Mouse (Mus musculus) embryo, embryonic 9.5 days (tissue): ENCODE data around the gene Btbd1.

Source experiments
- DNase-seq: peaks from one replicate; pipeline ENCODE4 v3.0.0-alpha.2; 2017; ENCODE audit errors: extremely low spot score

The Btbd1 gene

GRCm38 (mm10) chr7:81829379-81829894 is at the start of gene Btbd1:
Gene Btbd1 (minus strand): TSS chr7:81829431.
- DNase-seq, result peak; percentile 83

- no peak for DNase-seq
These were observed 46.1 kb upstream of the Btbd1 start for GRCm38 (mm10) chr7:81875372-81875771.

DNA sequence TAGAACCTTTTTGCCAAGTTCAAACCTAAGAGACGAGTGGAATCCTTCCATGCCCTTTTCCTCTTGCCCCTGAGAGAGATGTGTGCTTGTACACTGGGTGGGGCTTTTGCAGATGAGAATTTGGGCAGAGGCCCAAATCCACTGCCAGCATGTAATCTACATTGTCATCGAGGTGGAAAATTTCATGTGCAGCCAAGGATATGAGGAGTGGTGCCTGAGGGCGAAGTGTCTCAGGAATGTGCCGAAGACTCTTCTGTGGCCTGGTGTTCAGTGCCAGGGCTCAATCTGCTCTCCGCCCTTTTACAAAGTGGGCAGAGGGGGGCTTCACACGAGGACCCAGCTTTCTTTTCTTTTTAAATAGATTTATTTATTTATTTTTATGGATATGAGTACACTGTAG is 45.4 kb upstream of the Btbd1 start:
- DNase-seq, result no peak

DNA sequence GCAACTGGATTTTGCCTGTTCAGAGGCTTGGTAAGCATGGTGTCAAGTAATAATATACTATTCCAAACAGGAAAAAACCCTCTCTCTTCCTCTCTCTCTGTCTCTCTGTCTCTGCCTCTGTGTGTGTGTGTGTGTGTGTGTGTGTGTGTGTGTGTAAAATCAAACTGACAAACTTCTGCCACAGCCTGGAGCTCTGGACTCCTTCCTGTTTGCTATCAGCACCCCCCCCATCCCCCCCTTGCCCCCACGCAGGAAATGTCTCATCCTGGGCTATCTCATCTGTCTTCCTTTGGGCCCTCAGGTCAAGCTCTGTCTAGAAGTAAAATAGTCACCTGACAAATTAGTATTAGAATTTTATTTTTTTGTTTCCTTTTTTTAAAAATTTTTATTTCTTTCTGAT is 44.6 kb upstream of the Btbd1 start:
- DNase-seq, result no peak

DNA sequence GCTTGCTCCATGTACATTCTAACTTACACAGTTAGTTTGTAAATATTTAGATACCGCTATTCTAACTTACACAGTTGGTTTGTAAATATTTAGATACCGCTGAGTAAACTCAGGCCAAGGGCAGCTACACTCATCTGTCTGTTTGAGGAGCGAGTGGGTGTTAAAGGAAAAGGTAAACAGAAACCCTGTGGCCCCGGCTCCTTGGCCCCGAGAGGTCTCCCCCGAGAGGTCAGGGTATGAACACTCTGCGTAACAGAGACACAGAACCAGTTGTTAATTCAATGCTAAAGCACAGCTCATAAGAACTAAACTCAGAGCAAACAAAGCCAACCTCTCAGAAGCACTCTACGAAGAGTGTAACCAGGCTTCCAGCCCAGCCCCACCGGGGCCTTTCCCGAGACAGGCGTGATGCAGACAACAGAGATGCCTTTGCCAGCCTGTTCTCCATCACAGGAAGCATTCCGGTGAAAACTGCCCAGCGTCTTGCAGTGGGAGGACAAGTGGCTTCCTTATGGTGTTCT is 43.3 kb upstream of the Btbd1 start:
- DNase-seq, result no peak

- DNase-seq, result peak; percentile 65
These were observed 38.9 kb upstream of the Btbd1 start for GRCm38 (mm10) chr7:81868158-81868557.

GRCm38 (mm10) chr7:81867231-81867930 is 38.1 kb upstream of the Btbd1 start:
- no peak for DNase-seq

DNA sequence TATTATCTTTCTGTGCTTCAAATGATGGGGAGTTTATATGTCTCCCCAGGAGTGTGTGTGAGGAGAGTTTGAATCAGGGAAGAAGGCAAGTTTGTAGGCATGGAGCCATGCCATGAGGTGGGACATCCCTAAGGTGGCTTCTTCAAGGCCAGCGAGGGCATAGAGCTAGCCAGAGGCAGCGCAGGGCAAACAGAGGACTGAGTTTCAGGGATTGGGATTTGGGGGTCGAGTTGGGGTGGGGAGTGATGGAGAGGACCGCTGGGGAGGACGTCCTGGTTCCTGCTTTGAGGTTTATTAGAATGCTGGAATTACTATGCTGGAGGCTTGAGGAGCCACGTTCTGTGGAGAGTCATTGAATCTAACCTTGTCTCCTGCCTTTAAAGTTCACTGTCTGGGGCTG is 36.7 kb upstream of the Btbd1 start:
- DNase-seq, result no peak

- no peak for DNase-seq
These were observed 35.3 kb upstream of the Btbd1 start for GRCm38 (mm10) chr7:81864552-81864951.

- DNase-seq, result no peak
These were observed 33.7 kb upstream of the Btbd1 start for GRCm38 (mm10) chr7:81862587-81863583.

GRCm38 (mm10) chr7:81861921-81862320 is 32.7 kb upstream of the Btbd1 start:
- no peak for DNase-seq

GRCm38 (mm10) chr7:81861461-81861860 is 32.2 kb upstream of the Btbd1 start:
- DNase-seq, result no peak

- no peak for DNase-seq
These were observed 31.8 kb upstream of the Btbd1 start for GRCm38 (mm10) chr7:81860996-81861395.

DNA sequence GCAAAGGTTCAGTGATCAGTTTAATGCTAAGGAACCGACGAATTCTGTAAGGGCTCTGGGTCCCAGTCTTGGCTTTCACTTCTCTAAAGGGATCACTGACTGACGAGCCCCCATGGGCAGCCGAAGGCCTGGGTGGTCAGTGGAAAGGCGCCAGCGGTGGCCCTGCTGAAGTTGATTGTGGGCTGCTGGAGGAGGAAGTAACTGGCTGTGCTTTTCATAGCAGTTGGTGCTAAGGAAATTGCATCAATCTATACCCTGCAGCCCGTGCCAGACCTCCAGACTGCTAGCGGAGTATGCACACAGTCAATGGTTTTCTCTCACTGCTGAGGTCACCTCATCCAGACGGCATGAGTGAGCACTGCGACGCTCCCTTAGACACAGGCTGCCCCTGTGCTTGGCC is 30.8 kb upstream of the Btbd1 start:
- DNase-seq, result no peak

DNA sequence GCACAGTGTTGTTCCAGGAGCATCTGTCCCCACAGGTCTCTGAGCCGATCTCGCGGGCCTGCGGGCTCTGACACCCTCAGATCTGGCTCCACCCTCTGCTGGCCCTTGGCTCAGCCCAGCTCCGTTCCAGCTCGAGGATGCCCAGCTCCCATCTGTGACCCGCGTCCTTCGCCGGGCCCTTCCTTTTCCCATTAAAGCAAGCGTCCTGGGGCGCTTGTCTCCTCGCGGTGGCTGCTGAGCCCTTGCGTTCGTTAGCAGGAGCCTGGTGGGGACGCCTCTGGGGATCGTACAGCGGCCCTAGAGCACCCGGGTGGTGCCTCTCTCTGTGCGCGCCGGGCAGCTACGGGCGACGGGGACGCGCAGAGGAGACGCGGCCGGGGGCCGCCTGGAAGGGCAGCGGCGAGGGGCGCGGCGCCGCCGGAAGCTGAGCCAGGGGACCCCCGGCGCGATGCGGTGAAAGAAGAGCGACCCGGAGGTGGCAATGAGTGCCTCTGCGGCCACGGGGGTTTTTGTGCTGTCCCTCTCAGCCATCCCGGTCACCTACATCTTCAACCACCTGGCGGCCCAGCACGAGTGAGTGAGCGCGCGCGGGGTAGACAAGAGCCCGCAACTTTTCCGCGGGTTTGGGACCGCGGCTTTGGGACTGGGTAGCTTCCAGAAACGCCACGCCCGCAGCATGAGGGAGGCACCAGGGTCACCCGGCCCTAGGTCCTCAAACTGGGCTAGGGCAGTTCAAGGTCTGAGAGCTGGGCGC is 29.9 kb upstream of the Btbd1 start, which contains the start of gene Tm6sf1:
Gene Tm6sf1, plus strand, starts transcription at position 34 of the 754 bp plus-strand sequence.
- DNase-seq, result peak; percentile 66

DNA sequence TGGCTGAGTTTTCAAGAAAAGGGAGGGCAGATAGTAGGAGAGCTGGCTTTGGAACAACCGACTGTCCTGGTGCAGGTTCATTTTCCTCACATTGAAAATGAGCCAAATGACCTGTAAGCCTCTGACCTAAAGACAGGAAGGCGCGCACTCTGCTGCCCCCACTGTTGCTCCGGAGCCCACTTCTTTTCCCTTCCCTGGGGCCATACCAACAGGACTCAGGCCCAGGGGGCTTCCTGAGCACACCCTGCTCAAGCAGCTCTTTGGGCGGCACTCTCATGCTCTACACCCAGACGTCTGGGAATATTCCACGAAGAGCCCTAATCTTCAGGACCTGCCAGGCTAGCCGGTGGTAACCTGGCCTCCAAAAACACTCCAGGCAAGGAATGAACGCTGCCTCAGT is 29.0 kb upstream of the Btbd1 start:
- DNase-seq, result peak; percentile 27

DNA sequence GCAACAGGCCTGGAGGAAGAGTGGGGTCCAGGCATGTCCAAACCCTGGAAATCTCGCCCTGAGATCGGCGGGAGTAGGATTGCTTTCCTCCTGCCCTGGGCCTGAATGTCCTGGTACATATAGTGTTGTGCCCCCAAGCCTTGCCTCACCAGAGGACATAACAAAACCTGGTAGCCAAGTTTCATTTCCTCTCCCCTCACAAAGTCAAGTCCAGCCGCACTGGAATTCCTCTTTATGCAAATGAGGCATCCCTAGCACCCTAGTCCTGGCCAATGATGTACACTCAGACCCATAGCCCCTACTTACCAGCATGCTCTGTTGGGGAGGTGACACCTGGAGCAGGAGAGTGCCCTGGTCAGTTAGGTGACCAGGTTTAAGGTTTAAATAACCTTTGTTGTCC is 27.0 kb upstream of the Btbd1 start:
- no peak for DNase-seq

DNA sequence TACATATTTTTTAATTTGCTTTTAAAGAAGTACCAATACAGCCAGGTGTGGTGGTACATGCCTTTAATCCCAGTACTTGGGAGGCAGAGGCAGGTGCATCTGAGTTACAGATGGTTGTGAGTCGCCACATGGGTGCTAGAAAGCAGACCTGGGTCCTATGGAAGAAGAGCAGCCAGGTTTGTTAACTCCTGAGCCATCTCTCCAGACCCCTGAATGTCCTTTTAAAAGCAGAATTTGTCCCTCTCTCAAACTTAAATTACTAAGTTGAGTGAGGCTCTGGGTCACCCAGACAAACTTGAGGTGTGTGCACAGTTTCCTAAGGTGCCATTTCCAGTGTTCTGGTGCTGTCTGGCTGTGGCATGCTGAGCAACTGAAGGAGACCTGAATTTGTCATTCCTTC is 26.5 kb upstream of the Btbd1 start, which contains the start of gene Gm10160:
Gene Gm10160, minus strand, starts transcription at position 101 of the 400 bp plus-strand sequence.
- no peak for DNase-seq

DNA sequence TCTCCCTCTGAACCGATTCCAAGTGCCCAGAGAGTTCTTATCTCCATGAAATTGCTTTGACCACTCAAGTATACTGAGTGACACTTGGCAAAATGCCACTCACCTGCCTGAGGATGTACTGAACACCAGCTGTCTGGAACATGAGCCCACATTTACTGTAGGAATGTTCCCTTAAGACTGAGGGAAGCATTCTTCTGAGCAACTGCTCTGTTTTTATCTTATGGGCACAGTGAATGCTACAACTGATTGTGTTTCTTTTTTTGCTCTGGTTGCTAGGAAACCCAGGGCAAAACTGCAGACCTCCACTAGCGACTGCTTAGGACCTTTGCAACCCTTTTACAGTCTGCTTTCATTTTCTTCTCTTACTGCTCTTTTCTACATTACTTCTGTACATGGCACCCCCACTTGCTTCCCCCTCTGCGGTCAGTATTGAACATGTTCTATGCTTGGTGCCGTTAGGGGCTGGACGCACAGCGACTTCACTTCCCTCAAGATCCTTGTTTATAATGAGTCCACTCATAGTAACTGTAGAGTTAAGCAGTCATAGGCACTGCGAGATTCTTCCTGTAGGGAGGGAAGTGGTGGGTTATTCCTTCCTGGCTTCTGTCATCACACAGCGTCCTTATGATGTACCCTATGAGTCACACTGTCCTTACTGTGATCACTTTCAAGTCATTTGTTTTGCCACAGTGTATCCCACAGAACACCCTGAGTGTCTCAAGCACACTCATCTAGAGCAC is 25.5 kb upstream of the Btbd1 start:
- DNase-seq, result no peak

DNA sequence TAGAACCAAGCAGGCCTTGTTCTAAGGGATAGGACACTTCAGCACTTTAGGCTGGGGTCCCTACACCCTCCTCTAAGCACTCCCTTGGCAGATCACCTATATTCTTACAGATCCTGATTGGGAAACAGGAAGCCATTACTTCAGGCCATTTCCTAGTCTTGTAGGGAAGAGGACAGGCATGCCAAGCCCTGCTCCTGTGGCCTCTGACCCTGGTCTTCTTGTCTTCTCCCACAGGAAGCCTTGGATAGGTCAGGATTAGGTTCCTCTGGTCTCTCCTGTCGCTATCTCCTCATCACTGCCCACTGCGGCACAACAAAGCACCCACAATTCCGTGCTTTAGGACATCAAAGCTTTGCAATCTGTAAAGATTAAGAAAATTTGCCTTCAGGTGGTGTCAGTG is 22.5 kb upstream of the Btbd1 start:
- DNase-seq, result no peak

- DNase-seq, result no peak
These were observed 20.9 kb upstream of the Btbd1 start for GRCm38 (mm10) chr7:81850171-81850570.
